17 mouse cellular contexts compared by ENCODE assay signal in the genomic region with DNA sequence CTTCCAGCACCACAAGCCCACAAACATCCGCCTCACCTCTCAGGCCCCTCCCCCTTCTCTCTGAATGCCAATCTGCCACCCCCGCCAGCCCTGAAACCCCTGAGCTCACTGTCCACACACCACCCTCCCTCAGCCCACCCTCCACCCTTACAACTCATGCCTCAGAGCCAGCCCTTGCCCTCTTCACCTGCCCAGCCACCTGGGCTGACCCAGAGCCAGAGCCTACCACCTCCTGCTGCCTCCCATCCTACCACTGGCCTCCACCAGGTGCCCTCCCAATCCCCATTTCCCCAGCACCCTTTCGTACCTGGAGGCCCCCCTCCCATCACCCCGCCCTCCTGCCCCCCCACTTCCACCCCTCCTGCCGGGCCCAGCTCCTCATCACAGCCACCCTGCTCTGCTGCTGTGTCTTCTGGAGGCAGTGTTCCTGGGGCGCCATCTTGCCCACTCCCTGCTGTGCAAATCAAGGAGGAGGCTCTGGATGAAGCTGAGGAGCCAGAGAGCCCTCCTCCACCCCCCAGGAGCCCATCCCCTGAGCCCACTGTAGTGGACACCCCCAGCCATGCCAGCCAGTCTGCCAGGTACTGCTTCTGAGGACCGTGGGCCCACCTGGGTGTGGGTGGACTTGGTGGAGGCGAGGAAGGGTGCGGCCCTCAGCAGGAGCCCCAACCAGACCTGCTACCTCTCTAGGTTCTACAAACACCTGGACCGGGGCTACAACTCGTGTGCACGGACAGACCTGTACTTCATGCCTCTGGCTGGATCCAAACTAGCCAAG. TPM values are rescaled to one million over a fixed set of nuclear protein-coding genes. Genes with fewer than 3 reads are reported as not detected.
DNase-seq lines count a peak whose midpoint lies in the region; ATAC-seq and TF ChIP-seq lines count a peak whose summit lies in the region.
"Had no signal": no experiment of that assay in that cellular context is flagged by ENCODE, and none has a peak within 500 bp of the region (broad histone marks: within the 10 kb centered on the region; RNA-seq: fewer than 3 reads in every experiment).

No protein-coding gene starts in this region.

- no peak for DNase-seq in forebrain, postnatal 0 days
- DNase-seq in kidney, postnatal 36 days = no peak
- DNase-seq in thymus, adult 2 months = peak; percentile 31
- no peak for DNase-seq in thymus, postnatal 0 days (ENCODE audit: low spot score)
- DNase-seq in thymus, postnatal 4 days = peak; percentile 48
- DNase-seq in retina, embryonic 14.5 days (ENCODE audit: low spot score) = no peak
- DNase-seq: cerebellum, adult 18-20 months had no signal

- peak; percentile 40; the same call in 1 of the 2 replicates for ATAC-seq in forebrain, embryonic 12.5 days (ENCODE audit: low FRiP score)
- ATAC-seq in forebrain, postnatal 0 days = no peak
- ATAC-seq in kidney, embryonic 16.5 days (ENCODE audit: low FRiP score, low TSS enrichment) = 0 out of 2 replicates have a peak, but pooled peaks have one; percentile 21
- ATAC-seq: Patski had no signal

- H3K27ac ChIP-seq in forebrain, embryonic 12.5 days = no peak overlapping the region
- no peak overlapping the region for H3K27ac ChIP-seq in forebrain, postnatal 0 days (ENCODE audit: low read depth, low read length)
- no peak overlapping the region for H3K27ac ChIP-seq in kidney, embryonic 16.5 days (ENCODE audit: low read length)
- no peak overlapping the region for H3K27ac ChIP-seq in thymus, adult 2 months (ENCODE audit: control insufficient read depth, insufficient read depth, low read length)
- H3K27ac ChIP-seq: limb, embryonic 10.5 days; liver, embryonic 14.5 days; macrophage; stomach, embryonic 15.5 days had no signal

- H3K9me3 ChIP-seq in forebrain, embryonic 12.5 days = no peaks in the 10 kb centered on the region
- H3K9me3 ChIP-seq in forebrain, postnatal 0 days (ENCODE audit: low read length) = no peaks in the 10 kb centered on the region
- H3K9me3 ChIP-seq in kidney, embryonic 16.5 days (ENCODE audit: low read length) = no peaks in the 10 kb centered on the region
- H3K9me3 ChIP-seq: limb, embryonic 10.5 days; stomach, embryonic 15.5 days had no signal

- no peaks in the 10 kb centered on the region for H3K4me1 ChIP-seq in forebrain, embryonic 12.5 days
- no peaks in the 10 kb centered on the region for H3K4me1 ChIP-seq in forebrain, postnatal 0 days (ENCODE audit: insufficient read depth)
- no peaks in the 10 kb centered on the region for H3K4me1 ChIP-seq in kidney, embryonic 16.5 days (ENCODE audit: insufficient read depth, low read length)
- H3K4me1 ChIP-seq in thymus, adult 2 months (replicated peaks; ENCODE audit: control insufficient read depth, insufficient read depth, low read length) = peaks cover 10% of the 10 kb centered on the region; the same call in 1 of the 2 replicates
- H3K4me1 ChIP-seq: limb, embryonic 10.5 days had no signal

- no peak for TF ChIP-seq POLR2A in thymus, adult 2 months (IDR thresholded peaks at IDR 0.05; ENCODE audit: control insufficient read depth, extremely low read depth, insufficient read depth, low read length, poor library complexity)

- WGBS in forebrain, embryonic 12.5 days = 91% methylated on average over 12 of the region's 12 CpGs
- WGBS in forebrain, postnatal 0 days = 90% methylated on average over 12 of the region's 12 CpGs
- 81% methylated on average over 12 of the region's 12 CpGs for WGBS in kidney, embryonic 16.5 days
- WGBS in thymus, adult 2 months = 90% methylated on average over 12 of the region's 12 CpGs

- no peak overlapping the region for H3K4me3 ChIP-seq in forebrain, embryonic 12.5 days (replicated peaks)
- no peak overlapping the region for H3K4me3 ChIP-seq in forebrain, postnatal 0 days (ENCODE audit: low read depth, low read length)
- no peak overlapping the region for H3K4me3 ChIP-seq in kidney, embryonic 16.5 days (ENCODE audit: low read length)
- no peak overlapping the region for H3K4me3 ChIP-seq in thymus, adult 2 months (ENCODE audit: control insufficient read depth, insufficient read depth, low read length)
- H3K4me3 ChIP-seq: limb, embryonic 10.5 days; stomach, embryonic 15.5 days had no signal

- no peak overlapping the region for H3K9ac ChIP-seq in forebrain, embryonic 12.5 days
- H3K9ac ChIP-seq in forebrain, postnatal 0 days = no peak overlapping the region
- no peak overlapping the region for H3K9ac ChIP-seq in kidney, embryonic 16.5 days (replicated peaks; ENCODE audit: low read length)
- H3K9ac ChIP-seq: liver, embryonic 14.5 days; stomach, embryonic 15.5 days had no signal

- TF ChIP-seq CTCF in forebrain, postnatal 0 days (IDR thresholded peaks at IDR 0.05; ENCODE audit: low read depth) = no peak
- no peak for TF ChIP-seq CTCF in thymus, adult 2 months (IDR thresholded peaks at IDR 0.05; ENCODE audit: borderline replicate concordance, control insufficient read depth, extremely low read depth, insufficient read depth, low read length, poor library complexity)

- no peaks in the 10 kb centered on the region for H3K27me3 ChIP-seq in forebrain, embryonic 12.5 days
- H3K27me3 ChIP-seq in forebrain, postnatal 0 days (ENCODE audit: insufficient read depth, low read length) = no peaks in the 10 kb centered on the region
- H3K27me3 ChIP-seq in kidney, embryonic 16.5 days (ENCODE audit: insufficient read depth, low read length) = no peaks in the 10 kb centered on the region
- H3K27me3 ChIP-seq in thymus, adult 2 months (ENCODE audit: control insufficient read depth, insufficient read depth, low read length) = no peaks in the 10 kb centered on the region
- H3K27me3 ChIP-seq: Patski; stomach, embryonic 15.5 days had no signal

- peaks cover 90% of the 10 kb centered on the region for H3K36me3 ChIP-seq in forebrain, embryonic 12.5 days (replicated peaks)
- peaks cover 88% of the 10 kb centered on the region for H3K36me3 ChIP-seq in forebrain, postnatal 0 days (ENCODE audit: insufficient read depth)
- H3K36me3 ChIP-seq in kidney, embryonic 16.5 days (ENCODE audit: insufficient read depth, low read length) = peaks cover 91% of the 10 kb centered on the region
- peaks cover 58% of the 10 kb centered on the region for H3K36me3 ChIP-seq in thymus, adult 2 months (ENCODE audit: control insufficient read depth, insufficient read depth, low read length)

- no peak overlapping the region for H3K4me2 ChIP-seq in forebrain, embryonic 12.5 days
- H3K4me2 ChIP-seq in forebrain, postnatal 0 days (ENCODE audit: low read depth) = no peak overlapping the region
- H3K4me2 ChIP-seq in kidney, embryonic 16.5 days (replicated peaks; ENCODE audit: low read depth, low read length) = no peak overlapping the region
- H3K4me2 ChIP-seq: stomach, embryonic 15.5 days had no signal

RNA-seq across cellular contexts. Expression of a gene that starts 36.5 kb away (rescaled TPM):
- 7.3 and 9.5 TPM in 2 replicates for polyA plus RNA-seq in forebrain, embryonic 12.5 days (2016; fragmentation: Nextera tagmentation; extraction: Ambion mirVana)
- total RNA-seq in forebrain, postnatal 0 days (2014; rRNA removed) = 30.5 and 37.2 TPM in 2 replicates
- polyA plus RNA-seq in forebrain, postnatal 0 days (2015; fragmentation: Nextera tagmentation; extraction: Ambion mirVana) = 38.9 and 43.9 TPM in 2 replicates
- 0.12 and 0.17 TPM in 2 replicates for polyA plus RNA-seq in kidney, embryonic 16.5 days (2015; fragmentation: Nextera tagmentation; extraction: Ambion mirVana)
- 0.03 TPM in 1 of 2 replicates, not detected in the other for polyA plus RNA-seq in thymus, adult 2 months (2012; rRNA removed)
- polyA plus RNA-seq in thymus, postnatal 0 days (2015; fragmentation: Nextera tagmentation; extraction: Ambion mirVana) = not detected in 2 replicates
- total RNA-seq: common myeloid progenitor, adult 5-6 weeks; gastrocnemius, postnatal 36 days had no signal
- polyA plus RNA-seq: heart, postnatal 0 days; liver, embryonic 14.5 days; macrophage; Patski had no signal

Comparison
In these comparisons a context has a peak if more than half of its experiments do, and no peak if none do; other contexts are left out.
1. DNase-seq: peak in thymus, adult 2 months (single experiment) and thymus, postnatal 4 days (single experiment); none in forebrain, postnatal 0 days (single experiment), kidney, postnatal 36 days (0 of 2), thymus, postnatal 0 days (single experiment) and retina, embryonic 14.5 days (single experiment).